Mouse (Mus musculus) ES-E14 (cell line): ENCODE data around the gene Arpc5.

Experiments used
- HCFC1 ChIP-seq: IDR thresholded peaks from 2 replicates; pipeline ENCODE4 v1.6.1; 2012; ENCODE audit warnings: low read length, inconsistent platforms, borderline replicate concordance; ENCODE audit not compliant: insufficient read depth
- MAFK ChIP-seq: IDR thresholded peaks from 2 replicates; pipeline ENCODE4 v1.6.1; 2014; ENCODE audit warnings: mild to moderate bottlenecking, low read depth, low read length, inconsistent platforms; ENCODE audit not compliant: insufficient read depth
- ZNF384 ChIP-seq: IDR thresholded peaks from 2 replicates; pipeline ENCODE4 v1.6.1; 2012; ENCODE audit warnings: low read depth, low read length, inconsistent platforms

GRCm38 (mm10) chr1:152749276-152749675, 17.1 kb upstream of the Arpc5 start:
- TF ChIP-seq MAFK (no peak), ZNF384 (no peak), HCFC1 (no peak)
